Mouse (Mus musculus) neural tube, embryonic 11.5 days (tissue): ENCODE data around the gene Cmc2. TPM values are rescaled to one million over a fixed set of nuclear protein-coding genes. Genes with fewer than 3 reads are reported as not detected.

Source experiments
- ATAC-seq: fragments of 200-750 bp; cut with Nextera tagmentation; 2 replicates; pipeline ENCODE4 v1.8.0; 2017; ENCODE audit warnings: moderate number of reproducible peaks, mild to moderate bottlenecking, moderate TSS enrichment, moderate library complexity; ENCODE audit not compliant: insufficient read depth, low FRiP score, low TSS enrichment
- DNase-seq: peaks from one replicate; pipeline ENCODE4 v3.0.0-alpha.2; 2015; ENCODE audit warnings: low spot score
- H3K27ac ChIP-seq: fragments of 300-500 bp; sonication (generic); 2 replicates; pipeline ENCODE4 v1.5.1; 2014; ENCODE audit warnings: low read depth, mild to moderate bottlenecking, low read length
- H3K27me3 ChIP-seq: fragments of 300-500 bp; sonication (generic); 2 replicates; pipeline ENCODE4 v1.6.1; 2014; ENCODE audit warnings: mild to moderate bottlenecking, low read length, mixed read lengths; ENCODE audit not compliant: control insufficient read depth, insufficient read depth
- H3K36me3 ChIP-seq: fragments of 300-500 bp; sonication (generic); 2 replicates; pipeline ENCODE4 v1.6.1; 2014; ENCODE audit warnings: mild to moderate bottlenecking, low read length, moderate library complexity, mixed read lengths; ENCODE audit not compliant: control insufficient read depth, insufficient read depth
- H3K4me1 ChIP-seq: fragments of 300-500 bp; sonication (generic); 2 replicates; pipeline ENCODE4 v1.6.1; 2014; ENCODE audit warnings: low read length, mixed read lengths; ENCODE audit not compliant: control insufficient read depth, insufficient read depth
- H3K4me2 ChIP-seq: fragments of 300-500 bp; sonication (generic); 2 replicates; pipeline ENCODE4 v1.6.1; 2014; ENCODE audit warnings: low read depth, mild to moderate bottlenecking, moderate library complexity
- H3K4me3 ChIP-seq: fragments of 300-500 bp; sonication (generic); 2 replicates; pipeline ENCODE4 v1.5.1; 2014; ENCODE audit warnings: low read depth, low read length
- H3K9ac ChIP-seq: fragments of 300-500 bp; sonication (generic); 2 replicates; pipeline ENCODE4 v1.6.1; 2014; ENCODE audit warnings: mild to moderate bottlenecking, low read length
- H3K9me3 ChIP-seq: fragments of 300-500 bp; sonication (generic); 2 replicates; pipeline ENCODE4 v1.6.1; 2016; ENCODE audit warnings: low read length; ENCODE audit not compliant: control insufficient read depth
- WGBS: fragments of 180-500 bp; shearing (Covaris S2); extraction: QIAGEN DNeasy Blood & Tissue Kit; methylation state at CpG from one replicate; pipeline ENCODE4 v1.1.7; 2014; 5-methylcytosine and 5-hydroxymethylcytosine counted together
- polyA plus RNA-seq: library from polyadenylated mRNA; unstranded; fragments of >200 nt; fragmentation: Nextera tagmentation; extraction: Ambion mirVana; gene quantifications from 2 replicates; pipeline ENCODE4 v1.2.1, GENCODE M21; 2014

Cmc2 gene
- polyA plus RNA-seq, 1 experiment from 2014 or later: 66.9 TPM

DNA sequence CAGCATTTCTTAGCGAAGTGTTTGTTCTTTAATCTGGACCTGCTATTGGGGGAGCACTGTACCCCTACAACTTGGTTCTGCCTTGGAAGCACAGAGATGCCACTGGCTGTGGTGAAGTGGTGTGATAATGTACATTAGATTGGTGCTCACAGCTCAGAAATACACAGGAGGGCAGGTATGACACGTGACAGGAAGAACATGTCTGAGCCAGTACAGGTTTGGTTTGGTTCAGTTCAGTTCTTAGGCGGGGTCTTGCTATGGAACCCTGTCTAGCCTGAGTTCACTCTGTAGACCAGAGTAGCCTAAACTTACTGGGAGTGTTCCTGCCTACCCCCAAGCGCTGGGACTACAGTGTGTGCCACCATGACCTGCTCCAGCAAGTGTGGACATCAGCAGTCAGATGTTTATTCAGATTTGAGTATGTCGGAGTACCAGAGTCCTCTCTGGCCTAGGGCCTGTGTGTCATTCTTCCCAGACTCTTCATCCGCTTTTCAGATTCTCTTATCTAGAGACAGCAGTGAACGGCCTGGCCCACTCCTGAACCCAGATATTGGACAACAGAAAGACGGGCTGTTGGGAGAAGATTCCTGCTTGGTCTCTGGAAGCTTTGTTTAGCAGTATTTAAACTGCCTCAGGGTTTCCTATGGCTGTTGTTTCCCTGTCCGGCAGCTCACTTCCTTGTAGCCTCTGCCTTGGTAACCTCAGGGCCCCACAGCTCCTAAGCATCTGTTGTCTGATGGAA is 24.1 kb upstream of the Cmc2 start:
- no peaks in the 10 kb centered on the region for H3K9me3 ChIP-seq
- H3K36me3 ChIP-seq: no peaks in the 10 kb centered on the region
- no peaks in the 10 kb centered on the region for H3K27me3 ChIP-seq
- H3K4me1 ChIP-seq: peaks cover 9% of the 10 kb centered on the region
- no peak for DNase-seq
- H3K4me2 ChIP-seq: no peak overlapping the region
- WGBS: 88% methylated on average over 9 of the region's 9 CpGs
- no peak for ATAC-seq
- H3K27ac ChIP-seq: no peak overlapping the region
- no peak overlapping the region for H3K9ac ChIP-seq
- no peak overlapping the region for H3K4me3 ChIP-seq

DNA sequence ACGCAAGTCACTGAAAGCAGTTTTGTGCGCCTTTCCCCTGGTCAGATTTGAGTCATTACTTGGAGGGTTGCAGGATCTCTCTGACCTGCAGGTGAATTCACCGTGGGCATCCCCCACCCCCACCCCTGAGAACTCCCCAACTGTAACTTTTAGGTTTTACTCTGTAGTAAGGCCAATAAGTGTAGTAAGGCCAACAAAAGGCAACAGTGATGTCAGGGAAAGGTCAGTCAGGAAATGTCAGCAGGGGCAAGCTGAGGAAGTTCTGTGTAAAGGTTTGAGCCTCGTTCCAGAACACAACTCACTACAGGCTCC is 23.1 kb upstream of the Cmc2 start:
- no peaks in the 10 kb centered on the region for H3K36me3 ChIP-seq
- ATAC-seq: no peak
- no peak overlapping the region for H3K27ac ChIP-seq
- peak overlapping the region; percentile 97 for H3K4me3 ChIP-seq
- peaks cover 9% of the 10 kb centered on the region for H3K4me1 ChIP-seq
- no peaks in the 10 kb centered on the region for H3K9me3 ChIP-seq
- H3K9ac ChIP-seq: peak overlapping the region; percentile 84
- no peak for DNase-seq
- no peaks in the 10 kb centered on the region for H3K27me3 ChIP-seq
- WGBS: 11% methylated on average over 4 of the region's 4 CpGs
- peak overlapping the region; percentile 98 for H3K4me2 ChIP-seq

DNA sequence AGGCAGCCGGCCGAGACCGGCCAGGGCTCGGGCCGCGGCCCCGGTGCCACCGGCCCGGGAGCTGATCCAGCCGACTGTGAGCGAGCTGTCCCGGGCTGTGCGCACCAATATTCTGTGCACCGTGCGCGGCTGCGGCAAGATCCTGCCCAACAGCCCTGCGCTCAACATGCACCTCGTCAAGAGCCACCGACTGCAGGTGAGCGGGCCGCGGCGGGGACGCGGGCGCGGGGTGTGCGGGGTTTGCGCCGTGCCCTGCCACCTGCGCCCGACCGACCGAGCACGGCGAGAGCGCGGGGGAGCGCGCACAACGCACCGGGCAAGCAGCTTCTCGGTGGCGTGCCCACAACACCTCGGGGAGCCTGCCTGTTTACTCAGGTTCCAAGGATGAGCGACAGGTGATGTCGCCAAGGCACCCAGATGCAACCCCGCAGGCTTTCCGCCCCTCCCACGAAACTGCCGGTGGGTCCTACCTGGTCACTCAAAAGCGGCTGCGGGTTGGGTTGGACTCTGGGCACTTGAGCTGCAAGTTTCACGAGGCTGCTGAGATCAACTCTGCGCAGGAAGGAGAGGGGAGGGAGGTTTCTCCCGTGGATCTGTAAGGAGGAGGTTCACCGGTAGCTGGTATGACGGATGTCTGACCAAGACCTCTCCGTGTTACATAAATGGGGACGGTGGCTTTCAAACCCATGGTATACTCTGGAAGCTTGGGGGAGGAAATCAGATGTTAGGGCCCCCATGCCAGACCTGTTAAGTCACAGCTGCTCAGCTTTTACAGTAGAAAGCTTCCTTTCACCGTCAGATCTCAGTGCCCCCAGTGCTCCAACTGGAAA is 22.5 kb upstream of the Cmc2 start:
- Histone ChIP-seq H3K4me1 (peaks cover 9% of the 10 kb centered on the region), H3K27me3 (no peaks in the 10 kb centered on the region), H3K9me3 (no peaks in the 10 kb centered on the region), H3K27ac (no peak overlapping the region), H3K4me2 (peak overlapping the region; percentile 98), H3K9ac (peak overlapping the region; percentile 84), H3K36me3 (no peaks in the 10 kb centered on the region), H3K4me3 (peak overlapping the region; percentile 97)
- WGBS: under 1% methylated on average over 53 of the region's 62 CpGs
- DNase-seq: peak; percentile 27
- ATAC-seq: peak; percentile 60

GRCm38 (mm10) chr8:116943161-116943554 is 21.9 kb upstream of the Cmc2 start, which contains the start of gene Atmin:
Gene Atmin (plus strand): TSS chr8:116943393.
- Histone ChIP-seq H3K27ac (no peak within 1 kb of the TSS), H3K36me3 (no peaks in the 10 kb centered on the region), H3K9me3 (no peaks in the 10 kb centered on the region), H3K4me2 (peak within 1 kb of the TSS; percentile 98), H3K27me3 (no peaks in the 10 kb centered on the region), H3K9ac (peak within 1 kb of the TSS; percentile 84), H3K4me3 (peak within 1 kb of the TSS; percentile 97), H3K4me1 (peaks cover 9% of the 10 kb centered on the region)
- ATAC-seq: peak; percentile 89
- WGBS: under 1% methylated on average over 44 of the region's 46 CpGs
- peak; percentile 96 for DNase-seq

- no peak for ATAC-seq
- 81% methylated on average over 12 of the region's 12 CpGs for WGBS
- H3K36me3 ChIP-seq: no peaks in the 10 kb centered on the region
Observed at GRCm38 (mm10) chr8:116942284-116943058, 21.2 kb upstream of the Cmc2 start.

GRCm38 (mm10) chr8:116935506-116935905 is 14.3 kb upstream of the Cmc2 start:
- Histone ChIP-seq H3K4me3 (no peak overlapping the region), H3K4me1 (no peaks in the 10 kb centered on the region), H3K27me3 (no peaks in the 10 kb centered on the region), H3K27ac (no peak overlapping the region), H3K36me3 (peaks cover 14% of the 10 kb centered on the region), H3K9me3 (no peaks in the 10 kb centered on the region), H3K9ac (no peak overlapping the region), H3K4me2 (no peak overlapping the region)
- DNase-seq (no peak), ATAC-seq (no peak)
- 63% methylated on average over 6 of the region's 6 CpGs for WGBS

More at GRCm38 (mm10) chr8:116942284-116943058, 21.2 kb upstream of the Cmc2 start:
- Histone ChIP-seq H3K9ac (no peak overlapping the region), H3K4me1 (peaks cover 9% of the 10 kb centered on the region), H3K9me3 (no peaks in the 10 kb centered on the region), H3K27ac (no peak overlapping the region), H3K4me2 (no peak overlapping the region), H3K27me3 (no peaks in the 10 kb centered on the region), H3K4me3 (no peak overlapping the region)
- no peak for DNase-seq

DNA sequence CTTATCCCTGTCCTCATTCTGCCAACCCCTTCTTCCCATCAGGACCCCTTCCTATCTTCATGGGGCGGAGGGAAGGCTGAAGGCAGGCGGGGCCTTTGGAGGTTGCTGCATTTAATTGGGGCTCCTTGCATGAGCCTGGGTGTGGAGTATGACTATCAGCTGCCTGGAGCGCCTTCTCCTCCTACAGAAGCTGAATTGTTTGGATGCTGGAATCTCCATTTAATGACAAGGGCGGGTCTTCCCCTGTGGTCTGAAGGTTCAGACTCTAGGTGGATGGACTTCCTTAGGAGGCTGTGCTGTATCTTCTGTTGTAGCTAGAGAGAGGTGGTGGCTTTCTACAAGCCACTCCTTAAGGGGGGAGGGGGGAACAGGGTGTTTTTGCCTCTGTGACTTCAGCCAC is 13.7 kb upstream of the Cmc2 start:
- ATAC-seq: no peak
- WGBS: 94% methylated on average over 4 of the region's 4 CpGs
- peaks cover 14% of the 10 kb centered on the region for H3K36me3 ChIP-seq
- no peak overlapping the region for H3K4me2 ChIP-seq
- no peaks in the 10 kb centered on the region for H3K27me3 ChIP-seq
- no peak overlapping the region for H3K9ac ChIP-seq
- H3K4me3 ChIP-seq: no peak overlapping the region
- no peak overlapping the region for H3K27ac ChIP-seq
- no peak for DNase-seq
- H3K9me3 ChIP-seq: no peaks in the 10 kb centered on the region
- no peaks in the 10 kb centered on the region for H3K4me1 ChIP-seq

DNA sequence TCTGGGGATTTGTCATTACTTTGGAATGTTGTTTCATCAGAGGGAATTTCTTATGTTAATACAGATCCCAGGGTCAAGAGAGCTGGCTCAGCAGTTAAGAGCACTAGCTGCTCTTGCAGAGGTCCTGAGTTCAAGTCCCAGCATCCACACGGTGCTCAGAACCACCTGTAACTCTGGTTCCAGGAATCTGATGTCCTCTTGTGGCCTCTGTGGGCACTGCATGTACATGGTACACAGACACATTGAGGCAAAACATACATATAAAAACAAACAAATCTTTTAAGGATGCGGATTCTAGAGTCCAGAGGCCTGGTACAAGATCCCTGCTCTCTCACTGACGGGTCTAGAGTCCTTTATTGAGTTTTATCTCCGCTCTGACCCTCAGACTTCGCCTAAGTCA is 7.3 kb upstream of the Cmc2 start:
- no peaks in the 10 kb centered on the region for H3K9me3 ChIP-seq
- no peak overlapping the region for H3K4me3 ChIP-seq
- 94% methylated on average over 5 of the region's 5 CpGs for WGBS
- ATAC-seq: no peak
- DNase-seq: no peak
- H3K27ac ChIP-seq: no peak overlapping the region
- no peak overlapping the region for H3K9ac ChIP-seq
- H3K4me2 ChIP-seq: no peak overlapping the region
- no peaks in the 10 kb centered on the region for H3K4me1 ChIP-seq
- no peaks in the 10 kb centered on the region for H3K27me3 ChIP-seq
- peaks cover 6% of the 10 kb centered on the region for H3K36me3 ChIP-seq
